Mouse (Mus musculus) monocyte, adult 59 days (primary cell): ENCODE data around the gene Gm21671. TPM values are rescaled to one million over a fixed set of nuclear protein-coding genes. Genes with fewer than 3 reads are reported as not detected.

ENCODE experiments used
- total RNA-seq, 2 experiments: library from RNA; stranded (reverse); gene quantifications; one replicate each; pipeline ENCODE4 v1.2.4; 2023

Gene Gm21671
- total RNA-seq = not detected

DNA sequence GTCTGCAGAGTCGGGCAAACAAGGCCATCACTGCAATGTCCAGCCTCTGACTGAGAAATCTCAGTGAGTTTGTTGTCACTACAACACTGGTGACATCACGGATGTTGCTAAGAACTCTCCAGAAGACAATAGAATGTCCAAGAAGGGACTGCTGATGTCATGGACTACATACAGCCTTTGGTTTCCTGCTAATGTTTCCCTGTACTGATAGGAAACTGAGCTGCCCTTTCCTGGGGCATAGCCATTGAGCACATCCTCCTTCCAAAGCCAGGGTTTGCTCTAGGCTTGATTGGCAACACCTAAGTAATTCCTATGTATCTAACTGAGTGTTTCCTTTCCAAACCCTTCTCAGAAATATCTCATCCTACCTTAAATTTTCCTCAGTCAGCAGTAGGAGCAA is at the start of gene Gm21671:
Gene Gm21671, minus strand, starts transcription at position 101 of the 400 bp plus-strand sequence.

DNA sequence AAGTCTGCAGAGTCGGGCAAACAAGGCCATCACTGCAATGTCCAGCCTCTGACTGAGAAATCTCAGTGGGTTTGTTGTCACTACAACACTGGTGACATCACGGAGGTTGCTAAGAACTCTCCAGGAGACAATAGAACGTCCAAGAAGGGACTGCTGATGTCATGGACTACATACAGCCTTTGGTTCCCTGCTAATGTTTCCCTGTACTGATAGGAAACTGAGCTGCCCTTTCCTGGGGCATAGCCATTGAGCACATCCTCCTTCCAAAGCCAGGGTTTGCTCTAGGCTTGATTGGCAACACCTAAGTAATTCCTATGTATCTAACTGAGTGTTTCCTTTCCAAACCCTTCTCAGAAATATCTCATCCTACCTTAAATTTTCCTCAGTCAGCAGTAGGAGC is 34.3 kb upstream of the Gm21671 start, which contains the start of gene Gm21698:
Gene Gm21698, minus strand, starts transcription at position 101 of the 400 bp plus-strand sequence.

DNA sequence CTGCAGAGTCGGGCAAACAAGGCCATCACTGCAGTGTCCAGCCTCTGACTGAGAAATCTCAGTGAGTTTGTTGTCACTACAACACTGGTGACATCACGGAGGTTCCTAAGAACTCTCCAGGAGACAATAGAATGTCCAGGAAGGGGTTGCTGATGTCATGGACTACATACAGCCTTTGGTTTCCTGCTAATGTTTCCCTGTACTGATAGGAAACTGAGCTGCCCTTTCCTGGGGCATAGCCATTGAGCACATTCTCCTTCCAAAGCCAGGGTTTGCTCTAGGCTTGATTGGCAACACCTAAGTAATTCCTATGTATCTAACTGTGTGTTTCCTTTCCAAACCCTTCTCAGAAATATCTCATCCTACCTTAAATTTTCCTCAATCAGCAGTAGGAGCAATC is 18.3 kb upstream of the Gm21671 start, which contains the start of gene Gm21680:
Gene Gm21680, minus strand, starts transcription at position 101 of the 400 bp plus-strand sequence.

DNA sequence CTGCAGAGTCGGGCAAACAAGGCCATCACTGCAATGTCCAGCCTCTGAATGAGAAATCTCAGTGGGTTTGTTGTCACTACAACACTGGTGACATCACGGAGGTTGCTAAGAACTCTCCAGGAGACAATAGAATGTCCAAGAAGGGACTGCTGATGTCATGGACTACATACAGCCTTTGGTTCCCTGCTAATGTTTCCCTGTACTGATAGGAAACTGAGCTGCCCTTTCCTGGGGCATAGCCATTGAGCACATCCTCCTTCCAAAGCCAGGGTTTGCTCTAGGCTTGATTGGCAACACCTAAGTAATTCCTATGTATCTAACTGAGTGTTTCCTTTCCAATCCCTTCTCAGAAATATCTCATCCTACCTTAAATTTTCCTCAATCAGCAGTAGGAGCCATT is 11.9 kb downstream of the Gm21671 start, which contains the start of gene Gm21663:
Gene Gm21663, minus strand, starts transcription at position 101 of the 400 bp plus-strand sequence.

Other genes with a start within 250 kb of the Gm21671 start
- 10 to 100 TPM in 1 of 2 experiments, 1 to 10 TPM in 1; 9.4 to 13.0 TPM for gene Xrcc2, start 248.6 kb downstream of the Gm21671 start, total RNA-seq
- gene Actr3b, start 194.4 kb downstream of the Gm21671 start, total RNA-seq = under 1 TPM; 0.70 to 0.79 TPM
- not detected for gene Gm21663, start 12.0 kb downstream of the Gm21671 start, total RNA-seq
- not detected for gene Gm21680, start 18.2 kb upstream of the Gm21671 start, total RNA-seq
- not detected for gene Gm21698, start 34.2 kb upstream of the Gm21671 start, total RNA-seq
- not detected for gene Gm1979, start 50.4 kb upstream of the Gm21671 start, total RNA-seq
- gene Gm5862, start 68.5 kb upstream of the Gm21671 start, total RNA-seq = not detected
- gene Speer4a, start 85.1 kb upstream of the Gm21671 start, total RNA-seq = not detected
- not detected for gene Gm7347, start 104.2 kb upstream of the Gm21671 start, total RNA-seq
- not detected for gene Gm10471, start 134.9 kb upstream of the Gm21671 start, total RNA-seq
- not detected for gene 5031410I06Rik, start 150.9 kb upstream of the Gm21671 start, total RNA-seq
- not detected for gene Gm10220, start 167.0 kb upstream of the Gm21671 start, total RNA-seq